In genomic region chr4:62775005-62775609, GRCm38 (mm10) we compare ENCODE assay signal across 27 mouse cellular contexts.
"Had no signal": no experiment of that assay in that cellular context is flagged by ENCODE, and none has a peak within 500 bp of the region (broad histone marks: within the 10 kb centered on the region; RNA-seq: fewer than 3 reads in every experiment).

No protein-coding gene starts in this region.

- DNase-seq: gastrocnemius, postnatal 14 days; gastrocnemius, postnatal 36 days; heart, adult 18-20 months; heart, postnatal 14 days; heart, postnatal 36 days; kidney, adult 18-20 months; kidney, adult 8-10 months; kidney, postnatal 10 days; kidney, postnatal 25 days; kidney, postnatal 4 days; liver had no signal

- ATAC-seq: hindbrain, embryonic 16.5 days; inflammation-experienced regulatory T-cells, adult 6 months; intestine, embryonic 15.5 days; intestine, postnatal 0 days had no signal

- H3K9ac ChIP-seq: heart, embryonic 13.5 days; heart, embryonic 15.5 days; hindbrain, embryonic 12.5 days; hindbrain, embryonic 14.5 days; intestine, embryonic 15.5 days; kidney, embryonic 15.5 days; limb, embryonic 12.5 days had no signal

- H3K27ac ChIP-seq: heart, embryonic 13.5 days; heart, embryonic 15.5 days; hindbrain, embryonic 10.5 days; hindbrain, embryonic 12.5 days; hindbrain, embryonic 14.5 days; intestine, embryonic 15.5 days; kidney, embryonic 15.5 days; layer of hippocampus, adult 2 months; left cerebral cortex, adult 2 months; limb, embryonic 10.5 days; limb, embryonic 12.5 days had no signal

- H3K27me3 ChIP-seq: hindbrain, embryonic 12.5 days; intestine, embryonic 15.5 days; kidney, embryonic 15.5 days; limb, embryonic 12.5 days had no signal

- H3K4me3 ChIP-seq: heart, embryonic 13.5 days; heart, embryonic 15.5 days; hindbrain, embryonic 10.5 days; hindbrain, embryonic 12.5 days; intestine, embryonic 15.5 days; kidney, embryonic 15.5 days; layer of hippocampus, adult 2 months; left cerebral cortex, adult 2 months; limb, embryonic 10.5 days; limb, embryonic 12.5 days had no signal

- H3K9me3 ChIP-seq: heart, embryonic 13.5 days; heart, embryonic 15.5 days; hindbrain, embryonic 10.5 days; hindbrain, embryonic 12.5 days; intestine, embryonic 15.5 days; kidney, embryonic 15.5 days; limb, embryonic 10.5 days; limb, embryonic 12.5 days had no signal

- H3K36me3 ChIP-seq: heart, embryonic 13.5 days; heart, embryonic 15.5 days; hindbrain, embryonic 10.5 days; hindbrain, embryonic 12.5 days; intestine, embryonic 15.5 days; kidney, embryonic 15.5 days; limb, embryonic 10.5 days; limb, embryonic 12.5 days had no signal

- H3K4me1 ChIP-seq: heart, embryonic 15.5 days; kidney, embryonic 15.5 days had no signal

- H3K4me2 ChIP-seq: heart, embryonic 11.5 days; heart, embryonic 13.5 days; heart, embryonic 15.5 days; hindbrain, embryonic 12.5 days; hindbrain, embryonic 14.5 days; intestine, embryonic 15.5 days; kidney, embryonic 15.5 days; limb, embryonic 12.5 days; liver, embryonic 11.5 days had no signal
